Mouse (Mus musculus) left cerebral cortex, postnatal 14 days (tissue): ENCODE results near the gene Adcy5. TPM values are rescaled to one million over a fixed set of nuclear protein-coding genes. Genes with fewer than 3 reads are reported as not detected.

Experiments used
- DNase-seq, 2 experiments: peaks; one replicate each; pipeline ENCODE4 v3.0.0; 2021 to 2022; ENCODE audit warnings: low spot score in 2 of 2, mixed read lengths in 1 of 2
- intact Hi-C: fragments of 180-260 bp; cut with DNase I; formaldehyde crosslinking; loops from one replicate; pipeline ENCODE4 v1.15.1; 2025
- long read RNA-seq, 2 experiments: library from polyadenylated mRNA; stranded (forward); transcript quantifications; one replicate each; pipeline ENCODE4 v2.0.0; 2021
- total RNA-seq, 2 experiments: library from RNA; stranded (reverse); gene quantifications; 2 replicates each; pipeline ENCODE4 v1.2.3; 2021

The Adcy5 gene
- 10 to 100 TPM; 87.4 to 95.7 TPM for total RNA-seq
- long read RNA-seq, experiment 1, full-length matches to known transcripts: 39 of 79 reads
- long read RNA-seq, experiment 1, partial matches to known transcripts: 31 of 79 reads
- long read RNA-seq, experiment 1, other reads (novel, unspliced or antisense): 9 of 79 reads
- long read RNA-seq, experiment 2, full-length matches to known transcripts: 21 of 47 reads
- long read RNA-seq, experiment 2, partial matches to known transcripts: 21 of 47 reads
- long read RNA-seq, experiment 2, other reads (novel, unspliced or antisense): 5 of 47 reads

DNA sequence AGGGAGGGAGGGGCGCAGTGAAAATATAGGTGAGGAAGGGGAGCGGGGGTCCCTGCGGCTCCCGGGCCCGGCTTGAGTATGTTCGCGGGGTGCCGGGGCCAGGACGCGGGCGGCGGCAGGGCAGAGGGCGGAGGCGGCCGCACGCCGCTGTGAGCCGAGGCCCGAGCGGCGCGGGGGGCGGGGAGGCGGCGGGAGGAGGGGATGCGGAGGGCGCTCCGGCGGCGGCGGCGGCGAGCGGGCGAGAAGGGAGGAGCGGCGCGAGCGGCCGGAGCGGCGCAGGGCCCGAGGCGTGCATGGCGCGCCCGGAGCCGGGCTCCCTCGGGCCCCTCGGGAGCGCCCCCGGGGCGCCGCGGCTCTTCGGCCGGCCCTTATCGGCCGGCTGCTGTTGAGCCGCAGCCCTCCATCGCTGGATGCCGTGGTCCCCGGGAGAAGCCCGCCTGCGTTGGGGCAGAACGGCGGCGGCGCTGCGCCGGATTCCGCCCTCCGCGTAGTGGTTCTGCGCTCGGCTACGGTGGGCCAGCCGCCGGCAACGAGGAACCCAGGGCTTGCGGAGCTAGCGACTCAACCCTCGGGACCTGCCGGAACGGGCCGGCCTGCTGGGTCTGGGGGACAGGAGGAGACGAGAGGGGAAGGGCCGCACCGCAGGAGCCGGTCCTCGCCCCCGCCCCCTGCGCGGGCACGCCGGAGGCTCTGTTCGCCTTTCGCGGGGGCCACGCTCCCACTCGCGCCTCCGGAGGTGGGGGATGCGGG lies at the start of gene Adcy5:
Gene Adcy5, plus strand, starts transcription at position 237 of the 750 bp plus-strand sequence.
- DNase-seq: peak in 1 of 2 experiments; percentile 42
- intact Hi-C loops: loop anchor here (1.0 to 2.0 kb wide), 2 partner anchors 44 to 115 kb away; no protein-coding TSS in a partner anchor

DNA sequence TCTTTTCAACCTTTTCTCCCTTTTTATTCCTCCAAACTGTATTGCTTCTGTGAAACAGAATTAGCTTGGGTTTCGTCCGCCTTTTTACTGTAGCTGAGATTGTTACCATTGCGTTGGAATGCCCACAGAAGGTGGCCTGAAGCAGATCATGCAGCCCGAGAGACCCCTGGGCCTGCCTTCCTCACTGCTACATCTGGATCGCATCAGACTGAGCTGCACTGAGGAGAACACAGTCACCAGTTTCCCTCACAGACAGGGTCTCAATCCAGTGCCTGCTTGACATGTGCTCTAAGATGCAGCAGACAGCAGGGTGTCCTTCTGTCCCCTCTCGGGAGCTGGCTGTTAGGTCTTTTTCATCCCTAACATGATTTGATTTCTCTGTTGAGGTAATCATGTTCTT lies 46.7 kb upstream of the Adcy5 start:
- intact Hi-C loops: no loop called here
- DNase-seq: no peak

DNA sequence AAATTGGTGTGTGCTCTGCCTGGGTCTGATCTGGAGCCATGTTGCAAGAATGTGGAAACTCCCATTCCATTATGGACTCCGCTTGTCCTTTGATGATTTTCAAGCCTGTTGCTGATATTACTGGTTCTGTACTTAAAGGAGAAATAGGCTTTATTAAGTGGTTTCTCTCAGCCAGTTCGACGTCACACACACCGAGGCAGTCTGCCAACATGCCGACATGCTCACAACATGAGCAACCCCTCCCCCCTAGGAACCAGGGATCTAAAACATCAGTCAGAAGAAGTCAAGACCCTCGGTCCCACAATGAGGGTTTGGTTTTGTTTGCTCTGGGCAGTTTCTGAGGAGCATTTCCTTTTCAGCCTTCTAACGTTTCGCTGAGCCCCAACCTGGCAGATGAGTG lies 45.5 kb upstream of the Adcy5 start:
- intact Hi-C loops: no loop called here
- no peak for DNase-seq

DNA sequence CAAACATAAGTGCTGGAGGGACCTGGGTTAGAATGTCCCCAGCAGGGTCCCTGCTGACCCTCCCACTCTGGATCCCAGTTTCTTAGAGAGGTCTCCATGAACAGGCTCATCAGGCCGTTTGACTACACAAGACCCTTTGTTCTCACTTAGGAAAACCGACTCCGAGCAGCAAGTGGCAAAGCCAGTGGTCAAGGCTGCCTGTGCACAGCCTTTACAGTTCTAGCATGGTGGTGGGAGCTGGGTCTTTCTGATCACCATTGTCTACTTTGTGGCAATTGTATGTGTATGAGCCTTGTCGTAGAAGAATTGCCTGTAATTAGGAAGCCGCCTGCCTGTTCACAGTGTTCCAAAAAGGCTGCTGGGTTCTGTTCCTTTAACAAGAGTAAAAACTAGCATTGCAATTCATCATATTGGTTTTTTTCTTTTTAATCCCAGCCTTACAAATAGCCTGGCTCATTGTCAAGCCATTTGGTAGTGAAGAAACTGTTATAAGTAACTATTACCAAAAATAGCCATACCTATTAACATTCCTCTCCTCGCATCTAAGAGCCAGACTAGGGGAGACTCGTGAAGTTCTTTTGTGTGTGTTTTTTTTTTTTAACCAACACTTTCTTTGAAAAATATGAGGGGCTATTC lies 44.9 kb upstream of the Adcy5 start:
- no peak for DNase-seq
- intact Hi-C loops: loop anchor here (1.0 to 2.0 kb wide), 2 partner anchors 45 to 161 kb away; partner anchors contain the start of gene Adcy5

DNA sequence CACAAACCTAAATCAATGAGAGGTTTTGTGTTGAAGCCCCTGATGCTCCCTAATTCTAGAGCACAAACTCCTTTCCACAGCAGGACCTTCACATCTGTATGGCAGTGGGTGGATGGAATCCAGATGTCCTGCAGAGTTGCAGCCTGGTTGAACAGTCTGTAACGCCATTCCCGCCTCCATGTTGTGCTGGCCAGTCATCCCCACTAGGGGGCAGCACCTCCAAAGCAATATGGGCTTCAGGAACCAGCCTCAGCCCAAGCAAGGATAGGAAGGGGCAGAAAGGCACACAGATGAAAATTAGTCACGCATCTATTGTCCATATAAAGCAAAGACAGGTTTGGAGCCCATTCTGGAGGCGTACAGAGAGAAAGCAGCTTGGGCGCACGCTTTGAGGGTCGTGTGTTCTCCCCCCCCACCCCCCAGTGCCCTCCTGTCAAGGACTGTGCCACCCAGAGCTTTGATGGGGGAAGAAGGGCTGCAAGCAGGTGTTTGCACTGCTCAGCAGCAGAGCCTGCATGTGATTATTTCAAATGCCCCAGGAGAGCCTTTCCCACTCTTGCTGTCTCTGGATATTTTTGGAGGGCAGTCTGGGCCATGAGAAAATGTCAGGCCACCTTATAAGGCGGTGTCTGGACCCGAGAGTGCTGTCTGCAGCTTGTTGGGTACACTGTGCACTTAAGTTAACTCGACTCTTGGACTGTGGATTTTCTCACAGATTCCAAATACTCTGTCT lies 44.1 kb upstream of the Adcy5 start:
- DNase-seq: peak; percentile 90 to 92
- intact Hi-C loops: loop anchor here (1.0 to 2.0 kb wide), 2 partner anchors 44 to 160 kb away; partner anchors contain the start of gene Adcy5

DNA sequence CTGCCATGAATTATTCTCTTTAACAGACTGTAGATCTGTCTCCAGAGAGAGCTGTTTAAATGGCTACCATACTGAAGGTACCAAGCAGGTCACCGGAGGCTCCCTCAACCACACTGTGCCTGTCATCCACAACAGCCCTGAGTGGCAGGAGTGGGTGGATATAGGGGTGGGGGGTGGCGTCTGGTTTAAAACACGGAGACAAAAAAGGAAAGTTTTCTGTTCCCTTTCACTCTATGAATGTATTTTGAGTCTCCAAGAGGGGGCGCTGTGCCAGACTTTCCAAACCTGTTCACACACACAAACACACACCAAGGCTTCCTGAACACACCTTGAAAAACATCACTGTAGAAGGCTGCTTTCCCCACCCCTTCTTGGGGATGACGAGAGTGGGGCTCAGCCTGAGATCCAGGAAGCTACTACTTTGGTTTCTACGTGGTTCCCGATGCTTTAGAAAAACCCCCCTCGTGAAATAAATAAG lies 43.5 kb upstream of the Adcy5 start:
- intact Hi-C loops: loop anchor here (2.0 kb wide), 1 partner anchor 44 kb away; the partner anchor contains the start of gene Adcy5
- peak; percentile 57 to 63 for DNase-seq

DNA sequence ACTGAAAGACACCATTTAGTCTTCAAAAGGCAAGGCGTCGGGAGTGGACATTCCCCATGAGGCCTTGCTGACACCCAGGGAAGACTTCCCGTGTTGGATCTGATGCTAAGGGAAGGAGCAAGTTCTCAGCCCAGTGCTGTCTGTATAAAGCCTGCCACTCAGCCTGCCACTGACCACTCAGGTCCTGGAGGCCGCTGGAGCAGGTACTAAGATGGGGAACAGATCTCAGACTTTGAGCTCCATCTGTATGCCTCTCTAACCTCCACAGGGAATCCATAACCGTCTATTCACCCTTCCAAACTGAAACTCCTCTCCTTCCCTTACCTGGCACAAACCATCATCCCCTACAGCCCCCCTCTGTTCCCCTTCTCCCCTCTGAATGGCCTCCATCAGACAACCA lies 41.2 kb upstream of the Adcy5 start:
- intact Hi-C loops: no loop called here
- DNase-seq: no peak

DNA sequence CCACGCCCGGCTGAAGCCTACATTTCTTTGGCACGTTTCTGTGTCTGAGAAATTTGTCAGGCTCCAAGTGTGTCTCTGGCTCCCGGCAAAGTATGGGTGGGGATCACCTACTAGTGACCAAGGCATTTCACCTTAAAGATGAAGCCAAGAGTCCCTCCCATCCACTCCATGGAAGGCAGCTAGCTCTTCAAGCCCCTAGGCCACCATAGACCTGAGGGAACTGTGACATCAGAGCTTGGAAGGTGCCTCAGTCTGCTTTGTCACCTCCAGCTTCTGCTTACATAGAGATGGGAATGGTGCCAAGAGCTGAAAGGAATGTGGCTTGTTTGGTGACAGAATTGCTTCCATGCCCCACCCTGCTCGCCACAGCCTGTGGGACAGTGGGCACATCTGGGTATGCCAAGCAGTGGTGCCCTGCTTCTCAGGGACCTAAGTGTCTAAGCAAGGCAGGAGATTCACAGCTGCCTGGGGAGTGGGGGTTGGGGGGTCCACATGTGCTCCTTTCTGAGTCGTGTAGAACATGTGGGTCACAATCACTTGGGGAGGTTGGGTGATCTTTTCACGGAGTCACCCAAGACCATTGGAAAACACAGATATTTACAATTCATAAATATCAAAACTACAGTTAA lies 38.2 kb upstream of the Adcy5 start:
- no peak for DNase-seq
- intact Hi-C loops: no loop called here

DNA sequence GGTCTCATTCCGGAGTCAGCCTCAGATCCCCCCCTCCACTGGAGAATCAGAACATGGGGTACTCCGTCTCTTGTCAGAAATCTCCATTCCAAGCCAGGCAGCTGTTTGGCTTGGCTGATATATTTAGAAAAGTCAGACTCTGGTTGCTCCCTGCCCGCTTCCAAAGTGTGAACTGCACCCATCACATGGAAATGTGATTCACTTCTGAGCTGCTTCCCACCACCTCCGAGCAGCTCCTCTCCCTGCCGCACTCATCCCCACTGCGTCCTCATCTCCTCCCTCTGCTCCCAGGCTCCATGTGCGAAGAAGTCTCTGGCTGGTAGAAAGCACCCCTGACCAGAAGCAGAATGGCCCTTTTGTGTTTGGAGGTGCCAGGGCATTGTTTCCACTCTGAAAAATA lies 37.2 kb upstream of the Adcy5 start:
- DNase-seq: no peak
- intact Hi-C loops: no loop called here

DNA sequence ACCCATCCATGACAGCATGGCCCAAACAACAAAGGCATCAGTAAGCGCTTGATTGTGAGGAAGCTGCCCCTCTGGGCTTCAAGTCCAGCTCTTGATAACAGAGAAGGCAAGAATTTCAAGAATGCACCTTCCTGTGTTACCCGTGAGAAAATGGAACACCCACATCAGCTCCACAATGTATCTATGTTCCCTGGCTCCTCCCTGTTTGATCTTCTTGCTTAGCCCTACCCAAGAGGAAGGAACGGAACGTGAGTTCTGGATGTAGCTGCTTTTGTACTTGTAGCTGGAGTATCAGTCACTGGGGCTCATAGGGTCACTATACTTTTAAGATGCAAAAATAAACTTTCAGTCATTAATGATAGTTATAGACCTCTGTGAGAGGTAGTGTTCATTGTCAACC lies 34.1 kb upstream of the Adcy5 start:
- intact Hi-C loops: no loop called here
- DNase-seq: no peak

DNA sequence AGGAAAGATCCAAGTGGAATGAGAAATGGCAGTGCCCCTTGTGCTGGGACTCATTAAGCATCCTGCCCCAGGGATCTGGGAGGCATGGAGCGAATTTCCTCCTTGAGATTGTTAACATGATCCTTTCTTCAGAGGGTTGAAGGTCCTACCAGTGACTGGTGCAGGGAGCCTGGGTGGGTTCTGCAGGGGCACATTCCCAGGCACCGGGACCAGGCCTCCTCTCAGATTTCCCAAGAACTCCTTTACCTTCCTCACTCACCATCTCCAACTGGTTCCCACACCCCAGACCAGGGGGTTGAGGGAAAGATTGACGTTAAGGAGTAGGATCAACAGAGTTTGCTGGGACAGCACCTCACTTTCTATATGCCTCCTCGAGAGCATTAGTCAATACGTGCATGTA lies 27.4 kb upstream of the Adcy5 start:
- intact Hi-C loops: no loop called here
- DNase-seq: no peak

DNA sequence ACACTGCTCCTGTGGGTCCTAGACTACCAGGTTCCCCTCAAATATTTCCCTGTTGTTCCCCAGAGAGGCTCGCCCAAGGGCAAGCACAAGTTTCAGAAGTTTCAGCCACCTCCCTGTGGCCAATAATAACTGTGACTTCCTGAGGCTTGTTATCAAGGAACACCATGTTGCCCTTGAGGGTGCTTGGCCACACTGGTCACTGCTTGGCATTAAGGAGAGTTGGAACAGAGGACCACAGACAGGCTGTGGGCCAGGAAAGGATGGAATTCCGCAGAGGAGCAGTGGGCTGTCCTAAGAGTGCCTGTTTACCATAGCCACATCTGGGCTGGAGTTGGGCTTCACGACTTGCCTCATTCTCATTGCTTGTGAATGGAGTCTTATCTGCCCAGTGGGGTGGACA lies 24.5 kb upstream of the Adcy5 start:
- no peak for DNase-seq
- intact Hi-C loops: no loop called here

DNA sequence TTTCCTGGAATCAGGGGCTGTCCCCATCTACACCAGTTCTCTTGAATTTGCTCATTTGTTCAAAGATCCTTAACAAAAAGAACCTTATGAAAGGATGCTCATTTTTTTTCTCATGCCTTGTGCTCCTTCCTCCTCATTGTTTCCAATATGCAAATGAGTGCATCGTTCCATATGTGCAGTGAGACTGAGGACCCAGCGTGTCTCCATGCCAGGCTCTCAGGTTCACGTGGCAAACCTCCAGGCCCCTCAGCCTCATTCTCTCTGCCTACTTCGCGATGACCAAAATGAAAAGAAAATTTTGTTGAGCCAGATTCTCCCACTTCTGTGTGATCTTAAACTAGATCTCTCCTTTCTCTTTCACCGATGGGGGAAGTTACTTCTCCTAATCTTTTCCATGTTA lies 15.3 kb upstream of the Adcy5 start:
- intact Hi-C loops: no loop called here
- no peak for DNase-seq

DNA sequence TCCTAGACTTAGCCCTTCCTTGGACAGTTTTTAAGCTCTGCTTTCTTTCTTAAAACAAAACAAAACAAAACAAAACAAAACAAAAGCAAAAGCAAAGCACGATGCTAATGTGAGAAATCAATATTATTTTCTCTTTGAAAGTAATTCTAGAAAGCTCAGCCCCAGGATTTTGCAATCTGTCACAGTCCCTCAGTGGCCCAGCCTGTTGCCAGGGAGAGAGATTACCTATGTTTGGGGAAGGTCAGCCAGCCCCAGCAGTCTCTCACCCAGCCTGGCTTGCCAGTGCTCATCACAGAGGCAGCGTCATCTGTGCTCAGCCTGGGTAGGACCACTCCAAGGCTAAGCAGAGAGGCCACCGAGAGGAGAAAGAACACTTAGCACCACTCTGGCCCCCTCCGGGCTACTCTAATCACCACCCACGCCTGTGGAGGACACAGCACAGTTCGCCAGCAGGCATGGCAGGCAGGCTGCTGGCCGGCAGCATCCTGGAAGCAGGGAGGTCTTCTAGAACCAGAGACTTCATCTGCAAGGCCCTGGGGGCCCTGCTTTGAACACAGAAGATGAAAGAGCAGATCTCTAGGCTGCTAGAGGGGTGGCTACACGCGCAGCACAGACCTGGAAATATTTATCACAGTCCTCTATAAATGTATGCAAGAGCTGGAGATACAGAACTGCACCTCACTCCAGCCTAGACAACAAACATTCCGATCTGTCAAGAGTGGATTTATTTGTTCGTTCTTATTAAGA lies 14.6 kb upstream of the Adcy5 start:
- DNase-seq: no peak
- intact Hi-C loops: no loop called here

DNA sequence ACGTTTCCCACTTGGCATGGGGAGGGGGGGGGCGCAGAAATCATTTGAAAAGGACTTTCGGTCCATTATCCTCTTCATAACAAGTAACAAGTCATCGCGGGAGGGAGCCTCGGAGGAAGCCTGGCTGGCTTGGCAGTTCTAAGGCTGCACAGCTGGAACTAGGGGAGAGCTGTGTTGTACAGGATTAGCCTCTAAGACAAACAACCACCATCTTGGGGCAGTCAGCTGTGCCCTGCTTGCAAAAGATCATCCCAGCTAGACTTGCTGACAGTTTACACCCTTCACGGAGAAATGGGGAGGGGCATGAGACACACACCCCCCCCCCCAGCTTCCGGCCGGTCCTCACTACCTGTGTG lies 14.1 kb upstream of the Adcy5 start:
- no peak for DNase-seq
- intact Hi-C loops: no loop called here

DNA sequence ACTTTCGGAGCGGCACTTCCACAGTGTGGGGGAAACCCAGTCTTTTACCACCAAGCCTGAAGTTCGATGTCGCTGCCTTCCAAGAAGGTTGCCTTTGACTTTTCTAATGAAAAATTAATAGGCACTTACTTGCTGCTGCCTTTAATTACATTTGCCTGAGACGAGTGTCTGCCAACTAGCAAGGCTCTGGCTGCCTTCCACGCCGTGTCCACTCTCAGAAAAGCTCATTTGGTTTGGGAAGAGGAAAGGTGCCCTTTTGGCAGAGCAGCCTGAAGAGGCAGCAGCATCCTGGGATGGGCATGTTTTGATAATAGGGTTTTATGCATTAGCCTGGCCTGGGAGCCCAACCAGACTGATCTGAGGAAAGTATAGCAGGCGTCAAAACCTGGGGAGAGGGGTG lies 12.8 kb upstream of the Adcy5 start:
- intact Hi-C loops: no loop called here
- no peak for DNase-seq

DNA sequence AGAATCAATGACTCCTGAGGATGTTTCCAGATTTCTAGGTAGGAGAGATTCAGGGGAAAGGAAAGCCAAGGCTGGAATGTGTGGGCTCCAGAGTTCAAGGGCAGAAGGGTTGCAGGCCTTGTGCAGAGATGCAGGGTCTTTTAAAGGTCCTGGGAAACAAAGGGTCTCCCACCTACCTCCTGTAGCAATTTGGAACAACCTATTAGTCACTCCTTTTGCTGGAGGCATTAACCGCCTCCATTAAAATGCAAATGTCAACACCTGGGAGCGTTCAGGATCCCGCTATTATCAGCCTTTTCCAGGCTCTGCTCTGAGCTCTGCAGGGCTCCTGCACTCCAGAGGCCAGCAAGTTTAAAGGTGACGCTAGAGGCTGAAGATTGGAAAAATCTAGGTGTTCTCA lies 8.5 kb upstream of the Adcy5 start:
- DNase-seq: no peak
- intact Hi-C loops: no loop called here

DNA sequence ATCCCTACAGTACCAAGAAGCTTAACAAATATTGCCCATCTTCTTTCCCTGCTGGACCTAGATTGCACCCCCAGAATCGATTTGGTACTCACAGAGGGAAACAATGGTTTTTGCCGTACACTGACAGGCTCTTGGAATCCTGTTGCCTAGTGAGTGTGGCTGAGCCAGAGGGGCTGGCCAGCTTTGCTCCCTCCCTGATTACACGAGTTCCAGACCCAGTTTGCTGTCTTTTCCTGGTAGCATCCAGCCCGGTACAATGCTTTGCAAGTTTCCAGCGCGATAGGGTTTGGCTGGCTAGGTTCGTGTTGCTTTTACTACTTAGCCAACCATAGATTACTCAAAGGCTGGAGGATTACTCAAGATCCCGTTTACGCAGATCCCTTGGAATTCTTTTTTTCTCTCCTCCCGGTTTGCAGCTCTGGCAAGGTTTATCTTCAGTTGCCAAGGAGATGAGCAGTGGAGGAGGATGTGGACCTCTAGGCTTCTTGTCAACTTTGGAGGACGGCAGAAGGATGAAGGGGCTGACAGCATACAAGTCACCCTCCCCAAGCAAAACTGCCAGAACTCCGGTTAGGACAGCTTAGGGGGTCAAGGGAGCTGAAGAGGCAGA lies 1.4 kb upstream of the Adcy5 start:
- no peak for DNase-seq
- intact Hi-C loops: no loop called here
